Mouse (Mus musculus) cerebellum, adult 2 months (tissue): ENCODE results near the gene Cma1. TPM values are rescaled to one million over a fixed set of nuclear protein-coding genes. Genes with fewer than 3 reads are reported as not detected.
"Not testable (repeated sequence)": the region's sequence is repeated elsewhere in the genome, so short reads cannot be mapped to it uniquely, and the experiment has no call there.

ENCODE experiments used
- DNase-seq, 2 experiments: peaks; one replicate each; pipeline ENCODE4 v3.0.0; 2021
- H3K27ac ChIP-seq: fragments of 200-500 bp; 2 replicates; pipeline ENCODE4 v1.5.1; 2012; ENCODE audit warnings: low read length, control low read depth, inconsistent platforms; ENCODE audit not compliant: insufficient read depth
- H3K27me3 ChIP-seq: fragments of 200-500 bp; 2 replicates; pipeline ENCODE4 v1.6.1; 2012; ENCODE audit warnings: inconsistent platforms, mild to moderate bottlenecking, low read length, moderate library complexity; ENCODE audit not compliant: control insufficient read depth, insufficient read depth
- H3K4me1 ChIP-seq: fragments of 200-500 bp; 2 replicates; pipeline ENCODE4 v1.6.1; 2011; ENCODE audit warnings: low read length; ENCODE audit not compliant: control insufficient read depth, insufficient read depth
- H3K4me3 ChIP-seq: fragments of 200-500 bp; replicated peaks from 2 replicates; pipeline ENCODE3; 2011; ENCODE audit warnings: mild to moderate bottlenecking, low read depth, low read length, control low read depth; ENCODE audit not compliant: insufficient read depth
- CTCF ChIP-seq: fragments of 200-500 bp; IDR thresholded peaks from 2 replicates; pipeline ENCODE4 v1.5.1; 2011; ENCODE audit warnings: low read depth, mild to moderate bottlenecking, control low read depth, low read length, moderate library complexity, borderline replicate concordance; ENCODE audit not compliant: insufficient read depth
- POLR2A ChIP-seq: fragments of 200-500 bp; IDR thresholded peaks from 2 replicates; pipeline ENCODE4 v1.6.1; 2011; ENCODE audit warnings: low read length, control low read depth, borderline replicate concordance; ENCODE audit not compliant: insufficient read depth
- WGBS: fragments of 180-500 bp; shearing (Covaris S2); methylation state at CpG from one replicate; pipeline ENCODE4 v1.1.7; 2018; 5-methylcytosine and 5-hydroxymethylcytosine counted together
- polyA plus RNA-seq: library from polyadenylated mRNA; depleted of rRNA; stranded (reverse); fragments of >200 nt; gene quantifications from 2 replicates; pipeline ENCODE4 v1.2.3, GENCODE M21; 2012; rRNA removed

The Cma1 gene
- not detected in 2 replicates for polyA plus RNA-seq

DNA sequence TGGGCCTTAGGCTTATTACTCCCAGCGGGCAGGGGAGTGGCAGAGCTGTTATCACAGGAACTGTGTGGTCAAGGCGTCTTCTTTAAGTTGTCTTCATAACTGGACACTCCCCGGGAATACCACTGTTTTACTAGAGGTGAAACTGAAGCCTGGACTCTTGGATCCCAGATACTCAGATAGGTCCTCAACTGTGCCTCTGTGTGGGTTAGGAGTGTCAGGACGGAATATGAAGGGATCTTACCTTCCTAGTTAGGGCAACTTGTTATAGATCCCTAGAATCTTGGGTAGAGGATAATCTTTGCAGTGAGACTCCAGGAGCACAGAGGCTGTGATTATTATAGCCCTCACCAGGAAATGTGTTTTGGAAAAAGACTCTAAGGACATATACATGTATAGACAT, at the start of gene Cma1:
Cma1 (minus strand) TSS at position 101 of the 400 bp plus-strand sequence.
- 92% methylated on average over 4 of the region's 4 CpGs for WGBS
- H3K4me1 ChIP-seq: peaks cover 10% of the 10 kb centered on the region
- no peak for DNase-seq
- H3K27me3 ChIP-seq: no peaks in the 10 kb centered on the region
- H3K27ac ChIP-seq: no peak within 1 kb of the TSS
- TF ChIP-seq CTCF (no peak), POLR2A (no peak)
- H3K4me3 ChIP-seq: no peak within 1 kb of the TSS

DNA sequence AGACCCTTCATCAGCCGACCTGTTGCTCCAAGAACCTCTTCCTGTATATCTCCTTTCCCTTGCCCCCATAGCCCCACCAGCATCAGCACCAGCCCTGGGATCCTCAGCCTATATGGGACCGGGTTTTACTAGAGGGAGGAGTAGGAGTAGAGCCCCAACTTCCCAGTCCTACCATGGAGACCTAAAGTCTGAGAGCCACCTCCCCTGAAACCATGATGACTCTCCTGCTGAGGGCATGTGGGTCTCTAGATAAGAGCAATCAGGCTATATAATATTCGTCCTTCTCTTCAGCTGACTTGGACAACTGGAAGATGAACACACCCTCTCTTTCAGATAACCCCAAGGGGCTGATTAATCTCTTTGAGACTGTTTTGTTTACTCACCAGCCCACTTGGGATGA, 43.0 kb upstream of the Cma1 start:
- H3K4me3 ChIP-seq, H3K4me1 ChIP-seq, DNase-seq, H3K27me3 ChIP-seq, H3K27ac ChIP-seq: not testable (repeated sequence)
- WGBS: 78% methylated on average over 2 of the region's 3 CpGs

- DNase-seq, H3K27ac ChIP-seq: not testable (repeated sequence)
- WGBS: 78% methylated on average over 2 of the region's 2 CpGs
Observed at GRCm38 (mm10) chr14:55963900-55964299, 19.4 kb upstream of the Cma1 start.

GRCm38 (mm10) chr14:55963263-55963662, 18.8 kb upstream of the Cma1 start:
- H3K4me1 ChIP-seq: no peaks in the 10 kb centered on the region
- no peak overlapping the region for H3K27ac ChIP-seq
- no peak overlapping the region for H3K4me3 ChIP-seq
- 17% methylated on average over 1 of the region's 1 CpGs for WGBS
- no peak for TF ChIP-seq CTCF
- no peak for TF ChIP-seq POLR2A
- DNase-seq: no peak
- no peaks in the 10 kb centered on the region for H3K27me3 ChIP-seq

More at GRCm38 (mm10) chr14:55963900-55964299, 19.4 kb upstream of the Cma1 start:
- not testable (repeated sequence) for H3K4me1 ChIP-seq, H3K27me3 ChIP-seq, H3K4me3 ChIP-seq

DNA sequence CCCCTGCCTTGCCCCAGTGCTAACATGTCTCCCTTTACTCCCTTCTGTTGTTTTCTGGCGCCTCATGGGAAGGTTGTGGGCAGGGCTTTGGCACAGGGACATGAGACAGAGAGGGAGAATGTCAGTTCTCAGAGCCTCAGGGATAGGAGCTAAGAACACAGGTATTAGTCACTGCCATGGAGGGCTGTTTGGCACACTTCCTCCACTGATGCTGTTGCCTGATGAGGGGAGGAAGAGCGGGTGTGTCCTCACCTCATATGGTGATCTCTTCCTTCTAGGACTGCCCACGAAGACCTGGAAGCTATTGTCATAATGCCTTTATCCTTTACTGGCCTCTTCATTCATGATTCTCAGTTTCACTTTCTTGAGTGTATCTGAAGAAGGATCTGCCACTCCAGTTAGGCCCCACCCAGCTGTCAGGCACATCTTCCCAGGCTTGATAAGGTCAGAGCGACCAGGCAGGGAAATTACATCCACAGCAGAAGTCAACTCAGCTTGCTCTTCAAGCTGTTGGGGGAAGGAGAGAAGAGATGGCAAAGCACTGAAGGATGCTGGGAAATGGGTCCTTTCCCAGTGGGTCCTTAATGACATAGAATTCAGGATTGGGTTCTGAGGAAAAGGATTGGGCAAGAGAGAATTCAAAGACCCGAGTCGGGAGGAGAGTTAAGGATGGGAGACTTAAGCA, 6.0 kb upstream of the Cma1 start, which contains the start of gene Cma2:
Cma2 (plus strand) TSS at position 635 of the 685 bp plus-strand sequence.
- no peak for TF ChIP-seq CTCF
- TF ChIP-seq POLR2A: no peak
- H3K4me1 ChIP-seq: peaks cover 4% of the 10 kb centered on the region; the same call in 1 of the 2 replicates
- H3K27me3 ChIP-seq: no peaks in the 10 kb centered on the region; the same call in 1 of the 2 replicates
- H3K4me3 ChIP-seq: no peak within 1 kb of the TSS
- no peak within 1 kb of the TSS for H3K27ac ChIP-seq
- 79% methylated on average over 6 of the region's 6 CpGs for WGBS
- no peak for DNase-seq

GRCm38 (mm10) chr14:55946269-55946969, 1.9 kb upstream of the Cma1 start:
- no peak overlapping the region for H3K27ac ChIP-seq
- 91% methylated on average over 2 of the region's 2 CpGs for WGBS
- no peaks in the 10 kb centered on the region; the same call in 1 of the 2 replicates for H3K27me3 ChIP-seq
- TF ChIP-seq POLR2A: no peak
- no peak for TF ChIP-seq CTCF
- H3K4me3 ChIP-seq: no peak overlapping the region
- DNase-seq: no peak
- H3K4me1 ChIP-seq: peaks cover 4% of the 10 kb centered on the region; the same call in 1 of the 2 replicates

DNA sequence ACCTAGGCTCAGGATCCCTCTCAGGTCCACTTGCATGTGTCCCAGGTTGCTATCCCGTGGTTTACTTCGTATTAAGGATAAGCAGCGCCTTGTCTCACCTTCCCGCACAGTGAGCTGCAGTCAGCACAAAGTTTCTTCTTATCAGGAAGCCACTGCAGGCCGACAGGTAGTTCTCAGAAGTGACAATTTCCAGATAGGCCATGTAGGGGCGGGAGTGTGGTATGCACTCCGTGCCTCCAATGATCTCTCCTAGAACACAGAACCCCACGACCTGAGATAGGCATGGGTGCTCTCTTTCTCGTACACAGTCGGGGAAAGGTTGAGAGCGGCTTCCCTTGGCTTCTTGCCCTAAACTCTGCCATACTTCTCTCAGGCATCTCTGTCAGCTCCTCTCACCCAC, 874 bp downstream of the Cma1 start:
- Histone ChIP-seq H3K4me3 (no peak overlapping the region), H3K4me1 (peaks cover 10% of the 10 kb centered on the region), H3K27ac (no peak overlapping the region), H3K27me3 (no peaks in the 10 kb centered on the region)
- no peak for TF ChIP-seq POLR2A
- TF ChIP-seq CTCF: no peak
- 84% methylated on average over 11 of the region's 11 CpGs for WGBS
- no peak for DNase-seq
